Mouse (Mus musculus): ENCODE results near the gene Arhgef28.

DNA sequence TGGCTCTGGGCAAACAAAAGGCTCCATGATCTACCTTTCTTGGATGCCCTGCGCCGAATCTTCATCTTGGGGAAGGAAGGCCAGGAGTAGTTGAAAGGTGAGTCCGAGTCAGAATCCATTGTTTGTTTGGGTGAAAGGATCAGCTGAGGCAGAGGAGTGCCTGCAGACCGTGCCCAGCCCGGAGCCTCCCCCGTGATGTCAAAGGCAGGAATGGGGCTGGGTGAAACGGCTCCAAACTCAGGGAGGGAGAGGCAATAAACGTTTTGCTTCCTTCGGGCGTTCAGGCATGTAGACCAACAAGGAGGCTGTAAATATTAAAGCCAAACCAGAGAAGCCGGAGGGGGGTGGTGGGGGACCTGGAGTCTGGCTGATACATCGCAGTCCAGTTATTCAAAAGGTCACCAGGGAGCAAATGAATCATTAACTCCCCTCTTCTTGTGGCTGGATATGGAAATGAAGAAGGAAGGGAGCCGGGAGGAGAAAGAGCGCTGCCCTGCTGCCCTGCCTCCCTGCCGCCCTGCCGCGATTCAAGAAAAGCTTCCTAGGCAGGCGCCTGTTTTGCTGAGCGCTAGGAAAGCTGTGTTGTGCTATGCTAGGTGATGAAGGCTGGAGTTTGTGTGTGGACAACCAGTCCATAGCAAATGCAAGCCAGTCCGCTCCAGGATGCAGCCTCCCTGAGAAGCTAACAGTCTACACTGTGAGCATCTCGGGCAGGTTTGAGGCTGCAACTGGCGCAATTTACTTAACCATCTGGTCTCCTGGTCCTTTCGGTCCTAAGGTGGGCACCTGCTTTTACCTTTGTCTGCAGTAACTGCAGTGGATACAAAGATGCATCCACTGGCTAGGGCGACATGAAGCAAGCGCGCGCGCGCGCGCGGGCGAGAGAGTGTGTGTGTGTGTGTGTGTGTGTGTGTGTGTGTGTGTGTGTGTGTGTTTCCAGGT lies 190.0 kb downstream of the Arhgef28 start:
- no peak for TF ChIP-seq CTCF (IDR thresholded peaks at IDR 0.05; ENCODE audit: control insufficient read depth, insufficient read depth, insufficient read length)
- TF ChIP-seq USF1 (IDR thresholded peaks at IDR 0.05; ENCODE audit: low read depth), result no peak
- TF ChIP-seq MYOG (IDR thresholded peaks at IDR 0.05; ENCODE audit: control insufficient read depth, extremely low read depth, insufficient read length), result no peak
- no peak for TF ChIP-seq MAX (IDR thresholded peaks at IDR 0.05)
- no peak for TF ChIP-seq CEBPB (IDR thresholded peaks at IDR 0.05; ENCODE audit: low read depth)

Data from C2C12 (cell line).